Mouse (Mus musculus) forebrain, embryonic 14.5 days (tissue): ENCODE measurements around the gene Tshz2. TPM values are rescaled to one million over a fixed set of nuclear protein-coding genes. Genes with fewer than 3 reads are reported as not detected.

ENCODE experiments used
- ATAC-seq: fragments of 200-750 bp; cut with Nextera tagmentation; 2 replicates; pipeline ENCODE4 v1.8.0; 2017; ENCODE audit warnings: mild to moderate bottlenecking, moderate library complexity
- DNase-seq: peaks from one replicate; pipeline ENCODE4 v3.0.0-alpha.2; 2015; ENCODE audit warnings: low spot score
- H3K27ac ChIP-seq: fragments of 300-500 bp; sonication (generic); 2 replicates; pipeline ENCODE4 v1.5.1; 2014; ENCODE audit warnings: low read depth, mild to moderate bottlenecking, control low read depth, low read length, moderate library complexity
- H3K27me3 ChIP-seq: fragments of 300-500 bp; sonication (generic); replicated peaks from 2 replicates; pipeline ENCODE4 v1.6.1; 2014; ENCODE audit warnings: low read length, control low read depth, mixed read lengths; ENCODE audit not compliant: control insufficient read depth, insufficient read depth
- H3K36me3 ChIP-seq: fragments of 300-500 bp; sonication (generic); 2 replicates; pipeline ENCODE4 v1.6.1; 2014; ENCODE audit warnings: low read length, control low read depth; ENCODE audit not compliant: control insufficient read depth, insufficient read depth
- H3K4me1 ChIP-seq: fragments of 300-500 bp; sonication (generic); 2 replicates; pipeline ENCODE4 v1.6.1; 2014; ENCODE audit warnings: antibody characterized with exemption, low read length, control low read depth; ENCODE audit not compliant: control insufficient read depth, insufficient read depth
- H3K4me2 ChIP-seq: fragments of 300-500 bp; sonication (generic); 2 replicates; pipeline ENCODE4 v1.6.1; 2014; ENCODE audit warnings: mild to moderate bottlenecking, control low read depth, low read length
- H3K4me3 ChIP-seq: fragments of 300-500 bp; sonication (generic); 2 replicates; pipeline ENCODE4 v1.5.1; 2014; ENCODE audit warnings: low read depth, low read length, control low read depth
- H3K9ac ChIP-seq: fragments of 300-500 bp; sonication (generic); 2 replicates; pipeline ENCODE4 v1.6.1; 2014; ENCODE audit warnings: mild to moderate bottlenecking, low read length, control low read depth, moderate library complexity
- H3K9me3 ChIP-seq: fragments of 300-500 bp; sonication (generic); replicated peaks from 2 replicates; pipeline ENCODE4 v1.6.1; 2016; ENCODE audit warnings: low read length, control low read depth, mixed read lengths; ENCODE audit not compliant: control insufficient read depth
- WGBS: fragments of 180-500 bp; shearing (Covaris S2); extraction: QIAGEN DNeasy Blood & Tissue Kit; methylation state at CpG from one replicate; pipeline ENCODE4 v1.1.7; 2014; 5-methylcytosine and 5-hydroxymethylcytosine counted together
- polyA plus RNA-seq: library from polyadenylated mRNA; unstranded; fragments of >200 nt; fragmentation: Nextera tagmentation; extraction: Ambion mirVana; gene quantifications from 2 replicates; pipeline ENCODE4 v1.2.1, GENCODE M21; 2014

The Tshz2 gene
- polyA plus RNA-seq, 1 experiment from 2014 or later = 3.4 TPM

DNA sequence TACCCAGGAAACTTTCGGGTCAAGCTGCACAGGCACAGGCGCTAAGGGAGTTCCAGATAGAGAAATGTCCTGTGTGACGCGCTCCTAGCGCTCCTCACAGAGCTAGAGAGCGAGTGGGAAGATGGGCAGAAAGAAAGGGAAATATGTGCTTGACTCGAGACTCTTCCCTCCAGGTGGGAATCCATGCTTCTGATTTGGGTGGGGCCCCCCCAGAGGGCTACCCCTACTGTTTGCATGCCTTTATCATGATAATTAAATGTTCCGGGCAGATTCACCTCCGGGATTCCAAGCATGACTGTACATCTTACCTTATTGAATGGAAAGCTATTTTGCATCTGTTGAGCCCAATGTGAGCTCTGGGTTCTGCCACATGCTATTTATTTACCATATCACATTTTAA lies 255.1 kb downstream of the Tshz2 start:
- Histone ChIP-seq H3K4me1 (peaks cover 3% of the 10 kb centered on the region; the same call in 1 of the 2 replicates), H3K27me3 (no peaks in the 10 kb centered on the region), H3K4me2 (no peak overlapping the region), H3K36me3 (no peaks in the 10 kb centered on the region), H3K9me3 (no peaks in the 10 kb centered on the region), H3K9ac (no peak overlapping the region), H3K4me3 (no peak overlapping the region), H3K27ac (no peak overlapping the region)
- WGBS = 84% methylated on average over 9 of the region's 9 CpGs
- ATAC-seq = no peak
- DNase-seq = no peak

DNA sequence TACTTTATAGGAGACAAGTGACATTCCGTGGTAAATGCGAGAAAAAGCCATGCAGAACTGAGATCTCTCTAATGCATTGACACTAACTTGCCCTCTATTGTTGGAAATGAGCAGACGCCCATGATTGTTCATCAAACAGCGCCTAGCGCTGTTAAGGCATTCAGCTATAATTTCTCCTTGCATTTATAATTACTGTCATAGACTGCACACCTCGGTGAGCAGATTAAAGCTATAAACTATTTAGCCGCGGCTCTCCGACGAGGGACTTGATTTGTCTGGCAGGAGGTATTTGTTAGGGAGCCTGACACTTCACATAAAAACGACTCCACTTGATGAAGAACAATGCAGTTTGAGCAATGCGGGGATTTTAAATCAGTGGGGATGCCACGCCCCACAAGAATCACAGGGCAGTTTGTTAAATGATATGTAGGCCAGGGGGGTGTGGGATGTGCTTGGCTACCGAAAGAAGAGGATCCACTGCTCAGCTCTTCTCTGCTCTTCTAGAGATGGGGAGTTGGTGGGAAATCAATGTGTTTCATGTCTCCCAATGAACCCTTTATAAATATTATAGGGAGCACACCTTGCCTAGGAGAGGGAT lies 259.7 kb downstream of the Tshz2 start:
- Histone ChIP-seq H3K9ac (no peak overlapping the region), H3K9me3 (no peaks in the 10 kb centered on the region), H3K27ac (peak overlapping the region; percentile 52; the same call in 1 of the 2 replicates), H3K36me3 (no peaks in the 10 kb centered on the region), H3K4me1 (peaks cover 3% of the 10 kb centered on the region; the same call in 1 of the 2 replicates), H3K27me3 (no peaks in the 10 kb centered on the region), H3K4me3 (no peak overlapping the region), H3K4me2 (no peak overlapping the region)
- ATAC-seq = no peak
- peak; percentile 62 for DNase-seq
- 21% methylated on average over 14 of the region's 14 CpGs for WGBS

DNA sequence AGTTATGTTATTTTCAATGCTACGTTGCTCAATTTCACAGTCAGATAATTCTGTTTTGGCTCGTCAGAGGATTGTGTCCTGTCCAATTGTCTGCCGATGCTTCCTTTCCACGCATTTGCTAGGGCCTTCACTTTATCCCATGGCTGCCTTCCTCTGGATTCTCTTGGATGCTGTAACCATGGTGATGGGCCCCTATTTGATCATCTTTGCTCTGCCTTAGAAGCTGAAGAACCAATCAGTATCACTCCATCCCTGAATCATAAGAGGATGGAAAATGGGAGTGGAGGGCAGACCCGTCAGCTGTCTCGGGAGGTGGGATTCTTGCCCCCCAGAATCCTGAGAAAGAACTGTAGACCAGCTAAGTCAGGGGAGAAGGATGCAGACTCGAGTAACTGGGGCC lies 270.1 kb downstream of the Tshz2 start:
- no peak overlapping the region for H3K27ac ChIP-seq
- DNase-seq = peak; percentile 33

DNA sequence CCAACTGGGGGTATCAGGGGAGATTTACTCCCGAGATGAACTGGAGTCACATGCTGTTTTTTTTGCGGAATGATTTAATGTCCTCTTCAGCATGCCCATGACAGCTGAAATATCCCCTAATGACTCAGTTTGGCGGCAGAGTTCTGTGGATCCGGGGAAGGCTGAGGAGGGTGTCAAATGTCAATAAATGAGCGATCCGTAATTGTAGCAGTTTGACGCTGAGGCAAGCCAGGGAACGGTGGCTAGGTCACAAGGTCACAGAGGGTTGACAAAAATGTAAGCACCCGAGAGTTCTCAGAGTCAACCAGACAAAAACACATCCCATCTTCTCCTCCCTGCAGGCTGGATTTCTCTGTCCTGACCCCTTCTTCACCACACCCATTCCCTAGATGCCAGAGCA lies 273.6 kb downstream of the Tshz2 start:
- WGBS = 29% methylated on average over 9 of the region's 9 CpGs
- Histone ChIP-seq H3K4me1 (no peaks in the 10 kb centered on the region), H3K9ac (no peak overlapping the region), H3K27me3 (no peaks in the 10 kb centered on the region), H3K9me3 (no peaks in the 10 kb centered on the region), H3K4me3 (no peak overlapping the region), H3K36me3 (no peaks in the 10 kb centered on the region), H3K27ac (no peak overlapping the region), H3K4me2 (no peak overlapping the region)
- no peak for ATAC-seq
- DNase-seq = no peak

More for the DNA sequence above, 270.1 kb downstream of the Tshz2 start:
- H3K27me3 ChIP-seq = no peaks in the 10 kb centered on the region
- H3K9me3 ChIP-seq = no peaks in the 10 kb centered on the region
- H3K4me3 ChIP-seq = no peak overlapping the region
- no peaks in the 10 kb centered on the region for H3K4me1 ChIP-seq
- no peak overlapping the region for H3K4me2 ChIP-seq
- no peak overlapping the region for H3K9ac ChIP-seq
- H3K36me3 ChIP-seq = no peaks in the 10 kb centered on the region
- 76% methylated on average over 7 of the region's 7 CpGs for WGBS
- no peak for ATAC-seq

DNA sequence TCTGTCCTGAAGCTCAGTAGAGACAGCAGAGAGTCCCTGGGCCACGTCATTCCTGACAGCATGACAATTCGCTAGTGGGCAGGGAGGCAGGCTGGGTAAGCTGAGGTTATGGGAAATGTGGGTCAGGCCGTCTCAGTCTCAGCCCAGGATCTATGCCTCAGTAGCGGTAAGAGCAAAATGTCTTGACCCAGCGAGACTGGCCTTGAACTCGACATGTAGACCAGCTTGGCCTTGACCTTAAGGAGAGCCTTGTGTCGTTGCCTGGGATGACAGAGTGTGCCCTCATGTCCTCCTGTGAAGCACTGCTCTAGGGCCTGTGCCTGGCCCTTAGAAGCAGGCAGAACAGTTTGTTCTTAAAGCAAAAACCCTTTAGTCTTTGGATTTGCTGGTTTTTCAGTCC lies 275.2 kb downstream of the Tshz2 start:
- no peak for DNase-seq
- Histone ChIP-seq H3K27ac (no peak overlapping the region), H3K4me3 (no peak overlapping the region), H3K9ac (no peak overlapping the region), H3K36me3 (no peaks in the 10 kb centered on the region), H3K4me1 (no peaks in the 10 kb centered on the region), H3K27me3 (no peaks in the 10 kb centered on the region), H3K9me3 (no peaks in the 10 kb centered on the region), H3K4me2 (no peak overlapping the region)
- no peak for ATAC-seq
- 87% methylated on average over 7 of the region's 7 CpGs for WGBS

DNA sequence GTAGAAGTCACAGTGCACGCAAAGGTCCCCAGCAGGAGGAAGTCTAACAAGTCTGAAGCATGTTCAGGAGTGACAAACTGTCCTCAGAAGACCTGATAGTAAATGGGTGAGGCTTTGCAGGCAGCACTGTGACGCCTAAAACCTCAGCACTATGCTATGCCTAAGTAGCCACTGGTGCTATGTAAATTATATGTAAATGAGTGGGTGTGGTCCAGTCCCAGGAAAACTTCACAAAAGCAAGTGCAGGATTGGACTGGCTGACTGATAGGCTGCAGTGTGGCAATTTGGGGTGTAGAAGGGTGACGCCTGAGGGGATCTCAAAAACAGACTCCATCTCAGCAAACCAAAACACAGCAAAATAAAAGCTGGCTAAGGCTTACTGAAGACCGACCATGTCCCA lies 277.8 kb downstream of the Tshz2 start:
- no peak overlapping the region for H3K4me2 ChIP-seq

DNA sequence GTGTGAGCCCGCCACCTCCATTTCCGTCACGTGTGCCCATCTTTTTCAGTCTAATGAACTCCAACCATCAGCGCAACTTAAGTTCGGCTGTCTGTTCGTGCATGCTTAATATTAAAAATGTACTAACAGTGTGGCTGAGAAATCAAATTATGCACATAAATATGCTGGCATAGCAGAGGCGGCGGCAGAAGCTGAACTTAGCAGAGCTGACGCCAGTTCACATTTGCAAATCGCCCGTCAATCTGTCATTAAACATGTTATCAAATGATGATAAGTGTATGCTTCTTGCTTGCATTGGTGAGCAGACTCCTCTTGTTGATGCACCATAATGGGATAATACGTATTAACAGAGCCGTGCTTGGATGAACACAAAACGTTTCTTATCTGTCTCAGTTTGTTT lies 280.0 kb downstream of the Tshz2 start:
- Histone ChIP-seq H3K4me1 (0 out of 2 replicates have a peak, but pooled peaks cover 3% of the 10 kb centered on the region), H3K9me3 (no peaks in the 10 kb centered on the region), H3K4me3 (no peak overlapping the region), H3K9ac (no peak overlapping the region), H3K36me3 (no peaks in the 10 kb centered on the region), H3K4me2 (no peak overlapping the region), H3K27ac (no peak overlapping the region; the same call in 1 of the 2 replicates), H3K27me3 (no peaks in the 10 kb centered on the region)
- peak; percentile 74 for DNase-seq
- ATAC-seq = peak; percentile 55; the same call in 1 of the 2 replicates
- WGBS = 66% methylated on average over 14 of the region's 14 CpGs

More for the DNA sequence above, 277.8 kb downstream of the Tshz2 start:
- H3K4me3 ChIP-seq = no peak overlapping the region
- 0 out of 2 replicates have a peak, but pooled peaks cover 3% of the 10 kb centered on the region for H3K4me1 ChIP-seq
- DNase-seq = no peak
- H3K9ac ChIP-seq = no peak overlapping the region
- no peaks in the 10 kb centered on the region for H3K27me3 ChIP-seq
- H3K27ac ChIP-seq = no peak overlapping the region
- H3K9me3 ChIP-seq = no peaks in the 10 kb centered on the region
- no peak for ATAC-seq
- H3K36me3 ChIP-seq = no peaks in the 10 kb centered on the region
- 54% methylated on average over 4 of the region's 4 CpGs for WGBS

DNA sequence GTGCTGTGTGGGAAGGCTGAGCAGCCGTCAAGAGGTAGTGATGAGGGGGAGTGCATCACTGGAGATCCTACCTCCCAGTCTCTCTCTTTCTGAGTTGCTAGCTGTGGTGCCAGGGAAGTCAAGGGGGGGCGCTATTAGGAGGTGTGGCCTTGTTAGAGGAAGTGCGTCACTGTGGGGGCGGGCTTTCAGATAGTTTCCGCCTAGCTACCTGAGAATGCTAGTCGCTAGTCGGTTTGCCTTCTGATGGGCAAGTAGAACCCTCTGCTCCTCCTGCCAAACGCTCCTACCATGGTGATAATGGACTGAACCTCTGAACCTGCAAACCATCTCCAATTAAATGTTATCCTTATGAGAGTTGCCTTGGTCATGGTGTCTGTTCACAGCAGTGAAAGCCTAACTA lies 282.1 kb downstream of the Tshz2 start:
- H3K4me3 ChIP-seq = no peak overlapping the region
- no peak overlapping the region for H3K27ac ChIP-seq
- H3K9ac ChIP-seq = no peak overlapping the region
- no peaks in the 10 kb centered on the region for H3K36me3 ChIP-seq
- DNase-seq = no peak
- no peak overlapping the region for H3K4me2 ChIP-seq
- H3K27me3 ChIP-seq = no peaks in the 10 kb centered on the region
- H3K9me3 ChIP-seq = no peaks in the 10 kb centered on the region
- no peak for ATAC-seq
- WGBS = 85% methylated on average over 8 of the region's 8 CpGs
- H3K4me1 ChIP-seq = 0 out of 2 replicates have a peak, but pooled peaks cover 3% of the 10 kb centered on the region

DNA sequence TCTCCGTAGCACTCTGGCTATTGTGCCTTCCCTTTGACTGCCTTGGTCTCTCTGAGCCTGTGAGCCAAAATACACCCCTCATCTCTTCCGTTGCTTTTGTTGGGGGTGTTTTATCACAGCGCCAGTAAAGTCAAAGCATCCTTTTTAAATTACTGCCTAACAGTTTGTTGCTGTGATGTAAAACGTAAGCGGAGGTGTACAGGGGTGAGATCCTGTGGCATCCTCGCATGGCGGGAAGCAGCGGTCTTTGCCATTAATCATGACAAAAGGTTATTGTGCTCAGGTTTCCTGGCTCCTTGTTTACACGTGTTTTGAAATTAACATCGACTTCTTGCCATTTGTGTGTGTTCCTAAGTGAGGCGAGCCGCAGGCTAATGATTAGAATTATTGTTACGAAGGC lies 282.5 kb downstream of the Tshz2 start:
- H3K4me3 ChIP-seq = no peak overlapping the region
- 76% methylated on average over 13 of the region's 13 CpGs for WGBS
- H3K36me3 ChIP-seq = no peaks in the 10 kb centered on the region
- no peak for DNase-seq
- 0 out of 2 replicates have a peak, but pooled peaks cover 3% of the 10 kb centered on the region for H3K4me1 ChIP-seq
- no peak for ATAC-seq
- no peak overlapping the region for H3K9ac ChIP-seq
- no peaks in the 10 kb centered on the region for H3K27me3 ChIP-seq
- no peaks in the 10 kb centered on the region for H3K9me3 ChIP-seq
- H3K4me2 ChIP-seq = no peak overlapping the region
- H3K27ac ChIP-seq = no peak overlapping the region
